Mouse (Mus musculus): ENCODE measurements at regions not wholly inside any gene's neighbourhood (a gene's known extent, or its start where the extent isn't known, plus 50 kb on each side); places are given as distances from the start of the nearest gene placed in this dataset.

DNA sequence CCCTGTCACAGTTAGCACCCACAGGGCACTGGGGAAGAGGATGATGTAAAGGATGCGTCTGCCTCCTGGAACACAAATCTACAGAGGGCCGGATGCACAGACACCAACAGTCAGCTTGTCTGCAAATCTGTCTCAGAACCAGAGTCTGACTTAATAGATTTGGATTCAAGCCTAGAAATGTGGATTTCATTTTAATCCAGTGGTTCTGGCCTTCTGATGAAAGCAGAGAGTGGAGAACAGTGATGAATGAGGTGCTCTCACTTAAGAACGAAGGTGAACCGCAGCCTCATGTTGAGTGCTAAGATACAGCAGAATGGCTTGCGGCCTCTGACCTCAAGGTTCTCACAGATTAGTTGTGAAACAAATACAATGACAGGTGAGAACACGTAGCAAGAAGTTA lies 446.5 kb downstream of the Tmem114 start:
- Histone ChIP-seq H3K4me2 (replicated peaks) (no peak overlapping the region), H3K36me3 (no peaks in the 10 kb centered on the region), H3K9ac (replicated peaks) (no peak overlapping the region), H3K27me3 (no peaks in the 10 kb centered on the region), H3K4me1 (no peaks in the 10 kb centered on the region), H3K4me3 (no peak overlapping the region), H3K9me3 (no peaks in the 10 kb centered on the region), H3K27ac (replicated peaks) (no peak overlapping the region)
- WGBS: 82% methylated on average over 6 of the region's 6 CpGs
- no peak for ATAC-seq (replicated peaks)

DNA sequence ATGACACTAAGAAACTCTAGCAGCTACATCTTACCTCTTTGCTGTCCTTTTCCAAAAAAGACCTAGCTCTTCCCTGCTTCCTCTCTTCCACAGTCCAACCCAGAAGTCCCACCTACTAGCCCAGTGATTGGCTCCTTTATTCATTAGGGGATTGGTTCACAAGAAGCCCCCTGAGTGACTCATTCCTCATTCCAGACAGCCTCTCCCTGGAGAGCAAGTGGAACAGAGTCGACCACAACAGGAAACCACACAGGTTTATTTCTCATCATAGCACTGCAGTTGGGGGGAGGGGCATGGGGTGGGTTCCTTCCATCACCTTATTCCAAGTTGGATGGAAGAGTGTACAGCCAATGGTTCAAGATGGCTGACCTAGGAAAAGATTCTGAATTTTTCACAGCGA lies 473.3 kb downstream of the Tmem114 start:
- Histone ChIP-seq H3K36me3 (no peaks in the 10 kb centered on the region), H3K27ac (replicated peaks) (no peak overlapping the region), H3K4me2 (replicated peaks) (no peak overlapping the region), H3K9me3 (no peaks in the 10 kb centered on the region), H3K4me1 (no peaks in the 10 kb centered on the region), H3K4me3 (no peak overlapping the region), H3K9ac (replicated peaks) (no peak overlapping the region), H3K27me3 (no peaks in the 10 kb centered on the region)
- no peak for ATAC-seq (replicated peaks)
- 87% methylated on average over 2 of the region's 2 CpGs for WGBS

DNA sequence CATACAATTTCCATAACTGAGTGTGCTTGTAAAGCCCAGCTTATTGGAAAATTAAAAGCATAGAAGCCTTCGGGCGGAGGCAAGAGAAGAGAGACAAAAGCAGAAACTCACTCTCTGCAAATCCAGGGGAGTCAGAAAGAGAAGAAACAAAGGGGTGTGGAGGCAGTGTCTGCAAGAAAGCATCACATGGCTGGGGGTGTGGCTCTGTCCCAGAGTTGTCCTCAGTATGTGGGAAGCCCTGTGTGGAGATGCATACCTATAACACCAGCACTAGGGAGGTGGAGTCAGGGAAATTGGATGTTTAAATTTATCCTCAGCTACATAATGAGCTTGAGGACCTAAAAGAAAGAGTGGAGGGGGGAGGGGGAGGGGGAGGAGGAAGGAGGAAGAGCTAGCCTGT lies 482.6 kb downstream of the Tmem114 start:
- no peaks in the 10 kb centered on the region for H3K27me3 ChIP-seq
- H3K4me3 ChIP-seq: no peak overlapping the region
- H3K9ac ChIP-seq (replicated peaks): no peak overlapping the region
- no peak for ATAC-seq (replicated peaks)
- no peaks in the 10 kb centered on the region for H3K9me3 ChIP-seq
- no peaks in the 10 kb centered on the region for H3K36me3 ChIP-seq
- no peaks in the 10 kb centered on the region for H3K4me1 ChIP-seq
- 67% methylated on average over 2 of the region's 2 CpGs for WGBS
- H3K4me2 ChIP-seq (replicated peaks): no peak overlapping the region
- no peak overlapping the region for H3K27ac ChIP-seq (replicated peaks)

DNA sequence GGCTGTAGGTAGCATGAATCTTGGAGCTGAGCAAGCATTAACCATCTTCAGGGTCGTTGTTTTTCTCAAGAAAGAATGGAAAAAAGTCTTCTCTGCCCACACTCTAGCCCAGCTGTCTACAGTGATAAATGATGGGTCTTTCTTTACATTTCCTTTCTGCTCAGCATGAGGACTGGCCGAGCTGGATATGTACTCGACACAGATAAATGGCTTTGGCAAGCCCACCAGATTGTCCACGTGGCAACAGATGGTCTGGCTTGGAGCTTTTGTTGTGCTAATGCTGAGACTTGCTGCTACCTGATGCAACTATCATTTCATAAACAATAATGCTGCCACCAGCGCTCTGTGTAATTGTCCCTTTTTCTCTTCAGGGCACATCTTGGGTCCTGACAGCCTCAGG lies 487.8 kb downstream of the Tmem114 start:
- H3K4me2 ChIP-seq (replicated peaks): no peak overlapping the region
- H3K27ac ChIP-seq (replicated peaks): no peak overlapping the region
- 54% methylated on average over 5 of the region's 5 CpGs for whole genome bisulfite sequencing
- H3K36me3 ChIP-seq: no peaks in the 10 kb centered on the region
- no peaks in the 10 kb centered on the region for H3K4me1 ChIP-seq
- H3K4me3 ChIP-seq: no peak overlapping the region
- no peak for ATAC-seq (replicated peaks)
- H3K27me3 ChIP-seq: no peaks in the 10 kb centered on the region
- no peaks in the 10 kb centered on the region for H3K9me3 ChIP-seq
- no peak overlapping the region for H3K9ac ChIP-seq (replicated peaks)

DNA sequence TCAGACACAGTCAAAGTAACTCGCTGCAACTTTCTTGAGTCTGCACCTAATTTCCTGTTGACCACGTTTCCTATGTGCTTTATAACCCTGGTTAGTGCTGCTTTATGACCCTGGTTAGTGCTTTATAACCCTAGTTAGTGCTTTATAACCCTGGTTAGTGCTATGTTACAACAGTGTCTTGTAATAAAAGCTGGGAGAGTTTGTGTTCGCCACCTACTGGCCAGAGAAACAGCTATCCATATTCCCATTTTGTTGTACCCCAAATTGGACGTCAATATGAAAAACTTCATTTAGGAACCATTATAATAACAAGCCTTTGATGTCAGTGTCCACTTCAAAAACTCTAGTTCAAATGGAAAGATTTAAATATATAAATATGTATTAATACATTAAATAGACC lies 492.6 kb downstream of the Tmem114 start:
- H3K9ac ChIP-seq (replicated peaks): no peak overlapping the region
- no peaks in the 10 kb centered on the region for H3K4me1 ChIP-seq
- no peak overlapping the region for H3K4me2 ChIP-seq (replicated peaks)
- 52% methylated on average over 4 of the region's 4 CpGs for WGBS
- no peak for ATAC-seq (replicated peaks)
- no peaks in the 10 kb centered on the region for H3K27me3 ChIP-seq
- H3K9me3 ChIP-seq: no peaks in the 10 kb centered on the region
- no peak overlapping the region for H3K4me3 ChIP-seq
- H3K27ac ChIP-seq (replicated peaks): no peak overlapping the region
- no peaks in the 10 kb centered on the region for H3K36me3 ChIP-seq

DNA sequence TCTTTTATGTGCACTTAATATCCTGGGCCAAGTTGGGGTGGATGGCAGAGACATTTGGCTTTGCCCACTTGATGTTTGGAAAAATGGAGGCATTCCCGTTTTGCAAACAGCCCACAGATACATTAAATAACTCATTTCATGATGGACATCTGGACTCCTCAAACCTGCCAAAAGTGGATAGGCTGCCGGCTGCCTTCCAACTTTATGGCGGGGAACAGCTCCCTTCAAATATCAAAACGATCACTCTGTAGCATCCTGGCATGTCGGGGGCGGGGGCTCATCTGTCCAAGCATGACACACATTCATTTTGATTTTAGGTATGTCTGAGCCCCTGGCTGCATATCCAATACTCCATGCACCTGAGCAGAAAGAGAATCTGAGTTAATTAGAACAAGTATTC lies 493.3 kb downstream of the Tmem114 start:
- Histone ChIP-seq H3K27me3 (no peaks in the 10 kb centered on the region), H3K4me1 (no peaks in the 10 kb centered on the region), H3K27ac (replicated peaks) (no peak overlapping the region), H3K9me3 (no peaks in the 10 kb centered on the region), H3K4me3 (no peak overlapping the region), H3K36me3 (no peaks in the 10 kb centered on the region), H3K9ac (replicated peaks) (no peak overlapping the region), H3K4me2 (replicated peaks) (no peak overlapping the region)
- ATAC-seq (replicated peaks): no peak
- 73% methylated on average over 6 of the region's 6 CpGs for WGBS

DNA sequence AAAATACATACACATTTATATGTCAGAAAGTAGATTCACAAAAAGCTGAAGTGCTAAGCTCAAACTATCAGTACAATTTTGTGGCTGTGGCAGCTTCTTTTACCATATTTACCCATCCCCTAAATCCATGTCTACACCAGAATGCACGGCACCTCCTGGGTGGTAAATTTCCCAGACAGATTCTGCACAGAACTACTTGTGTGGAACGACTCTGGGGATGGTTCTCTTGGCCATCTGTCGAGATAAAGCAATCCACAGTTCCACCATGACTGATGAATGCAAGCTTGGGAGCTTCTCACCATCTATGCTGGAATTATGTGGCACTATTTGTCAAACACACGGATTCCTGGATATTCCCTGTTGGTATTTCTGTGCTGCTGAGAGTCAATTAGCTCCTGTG lies 495.8 kb downstream of the Tmem114 start:
- 80% methylated on average over 4 of the region's 4 CpGs for WGBS
- ATAC-seq (replicated peaks): no peak
- Histone ChIP-seq H3K4me1 (no peaks in the 10 kb centered on the region), H3K4me3 (no peak overlapping the region), H3K36me3 (no peaks in the 10 kb centered on the region), H3K27me3 (no peaks in the 10 kb centered on the region), H3K4me2 (replicated peaks) (no peak overlapping the region), H3K9me3 (no peaks in the 10 kb centered on the region), H3K27ac (replicated peaks) (no peak overlapping the region), H3K9ac (replicated peaks) (no peak overlapping the region)

DNA sequence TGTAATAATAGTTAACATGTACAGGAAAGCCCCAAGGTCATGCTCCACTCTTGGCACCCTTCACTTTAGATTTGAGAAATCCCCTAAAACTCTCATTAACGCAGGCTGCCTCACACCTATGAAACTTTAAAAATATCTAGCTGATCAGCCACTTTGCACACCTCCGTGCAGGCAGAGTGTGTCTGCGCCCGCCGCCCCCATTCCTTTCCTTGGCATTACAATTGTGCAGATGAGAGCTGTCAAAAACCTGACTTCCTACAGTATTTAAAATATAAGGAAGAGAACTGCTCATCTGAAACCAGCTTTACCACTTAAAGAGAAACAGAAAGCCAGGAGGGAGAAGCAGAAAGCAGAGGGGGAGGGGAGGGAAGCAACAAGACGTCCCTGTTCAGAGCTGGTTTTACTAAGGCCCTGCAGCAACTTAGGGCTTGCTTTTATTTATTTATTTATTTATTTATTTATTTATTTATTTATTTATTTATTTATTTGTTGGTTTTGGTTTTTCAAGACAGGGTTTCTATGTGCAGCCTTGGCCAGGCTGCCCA lies 496.5 kb downstream of the Tmem114 start:
- Histone ChIP-seq H3K27ac (replicated peaks) (no peak overlapping the region), H3K9ac (replicated peaks) (no peak overlapping the region), H3K36me3 (no peaks in the 10 kb centered on the region), H3K4me2 (replicated peaks) (no peak overlapping the region), H3K4me1 (no peaks in the 10 kb centered on the region), H3K4me3 (no peak overlapping the region), H3K9me3 (no peaks in the 10 kb centered on the region), H3K27me3 (no peaks in the 10 kb centered on the region)
- ATAC-seq (replicated peaks): no peak
- 83% methylated on average over 6 of the region's 6 CpGs for WGBS

DNA sequence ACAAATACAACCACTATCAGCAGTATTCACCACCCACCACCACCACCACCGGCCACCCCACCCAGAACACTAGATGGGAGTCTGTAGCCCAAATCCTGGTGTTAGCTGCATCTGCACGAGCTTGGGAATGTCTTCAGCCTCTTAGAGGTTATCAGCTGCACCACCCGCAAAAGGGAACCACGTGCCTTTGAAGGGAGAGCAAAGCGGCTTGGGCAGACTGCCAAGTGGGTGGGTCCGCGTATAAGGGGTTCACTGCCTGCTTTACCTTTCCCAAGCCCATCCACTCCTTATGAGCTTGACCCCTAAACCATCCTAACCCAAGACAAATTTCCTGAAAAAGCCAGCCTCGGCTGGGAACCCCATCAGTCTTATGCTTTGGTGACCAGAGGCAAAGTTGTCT lies 497.2 kb downstream of the Tmem114 start:
- Histone ChIP-seq H3K9ac (replicated peaks) (no peak overlapping the region), H3K4me3 (no peak overlapping the region), H3K36me3 (no peaks in the 10 kb centered on the region), H3K4me1 (no peaks in the 10 kb centered on the region), H3K4me2 (replicated peaks) (no peak overlapping the region), H3K9me3 (no peaks in the 10 kb centered on the region), H3K27me3 (no peaks in the 10 kb centered on the region), H3K27ac (replicated peaks) (no peak overlapping the region)
- ATAC-seq (replicated peaks): no peak
- WGBS: 48% methylated on average over 8 of the region's 8 CpGs

DNA sequence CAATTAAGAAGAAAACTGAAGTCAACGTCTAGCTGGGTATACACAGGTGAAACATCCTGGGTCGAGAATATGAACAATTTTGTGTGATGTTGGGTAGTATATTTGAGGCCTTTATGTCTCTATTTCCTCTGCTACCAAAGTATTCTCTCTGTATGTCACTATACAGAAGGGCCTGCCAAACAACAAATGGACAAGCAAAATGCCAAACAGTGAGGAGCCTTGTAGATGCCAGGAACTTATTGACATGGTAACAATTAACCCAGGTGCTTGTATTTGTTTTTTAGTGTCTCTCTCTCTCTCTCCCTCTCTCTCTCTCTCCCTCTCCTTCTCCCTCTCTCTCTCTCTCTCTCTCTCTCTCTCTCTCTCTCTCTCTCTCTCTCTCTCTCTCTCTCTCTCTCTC lies 529.1 kb downstream of the Tmem114 start:
- Histone ChIP-seq H3K9ac (replicated peaks) (no peak overlapping the region), H3K27ac (replicated peaks) (no peak overlapping the region), H3K4me2 (replicated peaks) (no peak overlapping the region), H3K4me1 (no peaks in the 10 kb centered on the region), H3K36me3 (no peaks in the 10 kb centered on the region), H3K4me3 (no peak overlapping the region), H3K27me3 (no peaks in the 10 kb centered on the region), H3K9me3 (no peaks in the 10 kb centered on the region)
- WGBS: 80% methylated on average over 2 of the region's 2 CpGs
- no peak for ATAC-seq (replicated peaks)

DNA sequence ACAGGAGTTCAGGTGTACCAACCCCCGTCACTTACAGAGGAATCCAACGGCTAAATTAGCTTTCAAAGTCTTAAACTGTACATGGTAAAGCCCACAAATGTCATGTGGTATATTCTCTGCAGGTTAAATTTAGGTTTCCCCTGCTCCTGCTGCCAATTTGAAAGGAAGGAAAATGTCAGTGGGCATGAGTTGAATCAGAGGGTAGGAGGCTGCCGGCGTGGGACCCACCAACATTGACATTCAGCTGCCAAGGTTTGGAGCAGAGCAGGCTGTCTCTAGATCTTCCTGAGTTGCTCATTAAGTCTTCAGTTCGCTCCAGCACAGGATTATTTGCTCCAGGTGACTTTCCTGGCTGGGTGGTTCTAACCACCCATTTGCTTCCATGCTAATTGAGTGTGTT lies 532.1 kb downstream of the Tmem114 start:
- H3K4me3 ChIP-seq: no peak overlapping the region
- no peak for ATAC-seq (replicated peaks)
- no peaks in the 10 kb centered on the region for H3K36me3 ChIP-seq
- H3K27me3 ChIP-seq: no peaks in the 10 kb centered on the region
- no peak overlapping the region for H3K4me2 ChIP-seq (replicated peaks)
- H3K4me1 ChIP-seq: no peaks in the 10 kb centered on the region
- 81% methylated on average over 5 of the region's 5 CpGs for WGBS
- no peak overlapping the region for H3K27ac ChIP-seq (replicated peaks)
- no peak overlapping the region for H3K9ac ChIP-seq (replicated peaks)
- no peaks in the 10 kb centered on the region for H3K9me3 ChIP-seq

DNA sequence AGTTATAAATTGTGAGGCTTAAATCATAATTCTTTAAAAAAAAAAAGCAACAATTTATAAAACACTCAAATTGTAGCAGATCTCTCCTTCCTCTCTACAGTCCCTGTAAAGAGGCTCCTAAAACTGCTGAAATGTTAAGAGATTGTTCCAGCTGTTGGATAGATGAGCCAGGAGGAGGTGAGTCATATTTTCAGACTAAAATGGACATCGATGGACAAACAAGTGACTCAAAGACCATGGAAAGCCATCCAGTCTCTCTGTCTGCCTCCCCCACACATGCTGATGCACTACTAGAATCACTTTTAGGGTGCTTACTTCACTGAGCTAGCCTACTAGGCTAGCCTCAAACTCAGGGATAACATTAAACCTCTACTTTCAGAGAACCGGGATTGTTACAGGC lies 561.5 kb downstream of the Tmem114 start:
- Histone ChIP-seq H3K27me3 (no peaks in the 10 kb centered on the region), H3K27ac (replicated peaks) (no peak overlapping the region), H3K4me1 (no peaks in the 10 kb centered on the region), H3K9me3 (no peaks in the 10 kb centered on the region), H3K36me3 (no peaks in the 10 kb centered on the region), H3K4me2 (replicated peaks) (no peak overlapping the region), H3K4me3 (no peak overlapping the region), H3K9ac (replicated peaks) (no peak overlapping the region)
- 93% methylated on average over 2 of the region's 2 CpGs for WGBS
- no peak for ATAC-seq (replicated peaks)

DNA sequence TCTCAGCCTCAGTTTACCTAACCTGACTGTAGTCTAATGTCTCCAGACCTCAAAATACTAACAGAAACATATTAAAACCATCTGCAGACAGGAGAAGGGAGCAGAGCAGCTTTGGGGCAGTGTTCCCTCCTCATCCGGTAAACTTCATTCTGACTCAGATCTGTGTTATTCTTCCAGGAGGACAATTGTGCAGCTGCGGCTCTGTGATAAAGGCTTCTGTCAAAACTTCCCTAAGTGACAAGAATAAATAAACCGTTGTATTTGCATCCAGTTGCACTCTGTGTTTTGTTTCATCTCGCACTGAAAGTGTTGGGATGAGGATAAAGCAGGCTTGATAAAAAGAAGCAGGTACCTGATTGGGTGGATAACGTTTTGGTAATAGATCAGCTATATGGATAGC lies 585.8 kb downstream of the Tmem114 start:
- no peak for ATAC-seq (replicated peaks)

More for the DNA sequence above, 585.8 kb downstream of the Tmem114 start:
- Histone ChIP-seq H3K27me3 (no peaks in the 10 kb centered on the region), H3K9ac (replicated peaks) (no peak overlapping the region), H3K4me1 (no peaks in the 10 kb centered on the region), H3K4me3 (no peak overlapping the region), H3K4me2 (replicated peaks) (no peak overlapping the region), H3K9me3 (no peaks in the 10 kb centered on the region), H3K36me3 (no peaks in the 10 kb centered on the region), H3K27ac (replicated peaks) (no peak overlapping the region)
- 66% methylated on average over 5 of the region's 5 CpGs for WGBS

All from forebrain, embryonic 15.5 days (tissue).